Mouse (Mus musculus) ES-E14 (cell line): ENCODE results near the gene Cpsf6. TPM values are rescaled to one million over a fixed set of nuclear protein-coding genes. Genes with fewer than 3 reads are reported as not detected.

Experiments used
- DNase-seq: peaks from one replicate; pipeline ENCODE4 v3.0.0-alpha.2; 2013; ENCODE audit warnings: low read depth, low spot score
- H3K27ac ChIP-seq: 2 replicates; pipeline ENCODE4 v1.5.1; 2012; ENCODE audit warnings: low read depth, mild to moderate bottlenecking, low read length, moderate library complexity, mixed read lengths; ENCODE audit not compliant: poor library complexity, insufficient read depth, severe bottlenecking
- H3K36me3 ChIP-seq: 2 replicates; pipeline ENCODE4 v1.6.1; 2012; ENCODE audit warnings: mild to moderate bottlenecking, low read length, moderate library complexity, mixed read lengths; ENCODE audit not compliant: control insufficient read depth, poor library complexity, insufficient read depth, severe bottlenecking
- H3K4me1 ChIP-seq, 2 experiments: fragments of 150-350 bp in 1 of 2; sonication (generic) in 1 of 2; 2 replicates each; pipeline ENCODE4 v1.6.1; 2012; ENCODE audit warnings: low read length in 2 of 2, mild to moderate bottlenecking in 1 of 2, mixed read lengths in 1 of 2; ENCODE audit not compliant: control insufficient read depth in 2 of 2, insufficient read depth in 2 of 2, poor library complexity in 1 of 2
- H3K4me3 ChIP-seq, 2 experiments: fragments of 150-350 bp in 1 of 2; sonication (generic) in 1 of 2; 2 replicates each; pipeline ENCODE4 v1.5.1; 2012; ENCODE audit warnings: low read length in 2 of 2, low read depth in 1 of 2, mild to moderate bottlenecking in 1 of 2, mixed read lengths in 1 of 2; ENCODE audit not compliant: insufficient read depth in 1 of 2, poor library complexity in 1 of 2, severe bottlenecking in 1 of 2
- H3K9ac ChIP-seq: 2 replicates; pipeline ENCODE4 v1.6.1; 2012; ENCODE audit warnings: low read depth, mild to moderate bottlenecking, low read length, mixed read lengths; ENCODE audit not compliant: poor library complexity, insufficient read depth, severe bottlenecking
- H3K9me3 ChIP-seq: fragments of 150-350 bp; sonication (generic); 2 replicates; pipeline ENCODE4 v1.6.1; 2012; ENCODE audit warnings: low read depth, mild to moderate bottlenecking, low read length; ENCODE audit not compliant: control insufficient read depth, insufficient read depth
- CHD2 ChIP-seq: IDR thresholded peaks from 2 replicates; pipeline ENCODE4 v1.6.1; 2014; ENCODE audit warnings: mild to moderate bottlenecking, low read depth, low read length, inconsistent platforms
- HCFC1 ChIP-seq: IDR thresholded peaks from 2 replicates; pipeline ENCODE4 v1.6.1; 2012; ENCODE audit warnings: low read length, inconsistent platforms, borderline replicate concordance; ENCODE audit not compliant: insufficient read depth
- MAFK ChIP-seq: IDR thresholded peaks from 2 replicates; pipeline ENCODE4 v1.6.1; 2014; ENCODE audit warnings: mild to moderate bottlenecking, low read depth, low read length, inconsistent platforms; ENCODE audit not compliant: insufficient read depth
- ZC3H11A ChIP-seq: IDR thresholded peaks from 2 replicates; pipeline ENCODE4 v1.6.1; 2012; ENCODE audit warnings: low read depth, mild to moderate bottlenecking, inconsistent platforms, low read length, borderline replicate concordance
- ZNF384 ChIP-seq: IDR thresholded peaks from 2 replicates; pipeline ENCODE4 v1.6.1; 2012; ENCODE audit warnings: low read depth, low read length, inconsistent platforms
- in situ Hi-C, 2 experiments: fragments of 600-800 bp; cut with MboI; formaldehyde crosslinking; loops; one replicate each; pipeline ENCODE4 v1.15.1; 2025; ENCODE audit warnings: low sequenced_read_pairs in 2 of 2, inconsistent platforms in 1 of 2; ENCODE audit not compliant: unreplicated experiment in 2 of 2
- total RNA-seq: library from RNA; depleted of rRNA; stranded (reverse); fragments of 300-350 nt; gene quantifications from 2 replicates; pipeline ENCODE4 v1.2.3, GENCODE M21; 2012

The Cpsf6 gene
- total RNA-seq, 1 experiment, result 129 TPM

- peak overlapping the region in 1 of 2 experiments; percentile 10; a peak in 2 of 4 replicates for H3K4me3 ChIP-seq
- H3K9me3 ChIP-seq, result no peaks in the 10 kb centered on the region
- H3K27ac ChIP-seq, result no peak overlapping the region
- peaks cover 0 to 17% of the 10 kb centered on the region in 2 experiments; a peak in 2 of 4 replicates for H3K4me1 ChIP-seq
- no peaks in the 10 kb centered on the region for H3K36me3 ChIP-seq
- H3K9ac ChIP-seq, result peak overlapping the region; percentile 8; the same call in 1 of the 2 replicates
- DNase-seq, result no peak
- in situ Hi-C loops, result no loop called here
- TF ChIP-seq HCFC1, result no peak
- TF ChIP-seq ZNF384, result no peak
- no peak for TF ChIP-seq CHD2
- TF ChIP-seq MAFK, result no peak
- no peak for TF ChIP-seq ZC3H11A
Measured at GRCm38 (mm10) chr10:117417470-117417767, 37.6 kb upstream of the Cpsf6 start.

GRCm38 (mm10) chr10:117416636-117417469, 37.0 kb upstream of the Cpsf6 start:
- Histone ChIP-seq H3K9ac (peak overlapping the region; percentile 8; the same call in 1 of the 2 replicates), H3K9me3 (no peaks in the 10 kb centered on the region), H3K4me3 (peak overlapping the region in 1 of 2 experiments; percentile 10; a peak in 2 of 4 replicates), H3K36me3 (no peaks in the 10 kb centered on the region), H3K27ac (no peak overlapping the region), H3K4me1 (peaks cover 0 to 17% of the 10 kb centered on the region in 2 experiments; a peak in 2 of 4 replicates)
- no peak for DNase-seq
- TF ChIP-seq HCFC1, result no peak
- no peak for TF ChIP-seq ZNF384
- TF ChIP-seq CHD2, result no peak
- TF ChIP-seq ZC3H11A, result no peak
- no peak for TF ChIP-seq MAFK
- in situ Hi-C loops, result no loop called here

GRCm38 (mm10) chr10:117416095-117416494, 36.3 kb upstream of the Cpsf6 start:
- H3K9me3 ChIP-seq, result no peaks in the 10 kb centered on the region
- TF ChIP-seq MAFK, result no peak
- no peak for TF ChIP-seq ZNF384
- TF ChIP-seq ZC3H11A, result no peak
- TF ChIP-seq CHD2, result no peak
- TF ChIP-seq HCFC1, result no peak
- in situ Hi-C loops, result no loop called here
- H3K27ac ChIP-seq, result no peak overlapping the region
- DNase-seq, result no peak
- no peak overlapping the region for H3K9ac ChIP-seq
- no peak overlapping the region for H3K4me3 ChIP-seq
- H3K36me3 ChIP-seq, result no peaks in the 10 kb centered on the region
- H3K4me1 ChIP-seq, result peaks cover 0 to 17% of the 10 kb centered on the region in 2 experiments; a peak in 2 of 4 replicates

- no peak overlapping the region for H3K4me3 ChIP-seq
- H3K9ac ChIP-seq, result no peak overlapping the region
- H3K9me3 ChIP-seq, result no peaks in the 10 kb centered on the region
- H3K27ac ChIP-seq, result no peak overlapping the region
- TF ChIP-seq CHD2 (no peak), ZNF384 (no peak), MAFK (no peak), ZC3H11A (no peak), HCFC1 (no peak)
- in situ Hi-C loops, result no loop called here
- no peak for DNase-seq
- peaks cover 0 to 20% of the 10 kb centered on the region in 2 experiments; a peak in 2 of 4 replicates for H3K4me1 ChIP-seq
- H3K36me3 ChIP-seq, result no peaks in the 10 kb centered on the region
Measured at GRCm38 (mm10) chr10:117415364-117416057, 35.7 kb upstream of the Cpsf6 start.
